Comparison of ENCODE assay signal across 29 mouse cellular contexts in genomic region chrX:126774846-126775245, GRCm38 (mm10). TPM values are rescaled to one million over a fixed set of nuclear protein-coding genes. Genes with fewer than 3 reads are reported as not detected.
DNase-seq lines count a peak whose midpoint lies in the region; ATAC-seq and TF ChIP-seq lines count a peak whose summit lies in the region.
"Not testable (repeated sequence)": the region's sequence is repeated elsewhere in the genome, so short reads cannot be mapped to it uniquely, and the experiment has no call there.
"Had no signal": no experiment of that assay in that cellular context is flagged by ENCODE, and none has a peak within 500 bp of the region (broad histone marks: within the 10 kb centered on the region; RNA-seq: fewer than 3 reads in every experiment).

No protein-coding gene starts in this region.

- H3K27me3 ChIP-seq in hindbrain, postnatal 0 days (ENCODE audit: insufficient read depth, low read length); midbrain, embryonic 11.5 days (ENCODE audit: control insufficient read depth, insufficient read depth, low read length): not testable (repeated sequence)

- not testable (repeated sequence) for TF ChIP-seq CTCF in brain, embryonic 14.5 days (IDR thresholded peaks at IDR 0.05; ENCODE audit: borderline replicate concordance, extremely low read depth, insufficient read depth, insufficient read length); hindbrain, postnatal 0 days (IDR thresholded peaks at IDR 0.05; ENCODE audit: low read depth)

- not testable (repeated sequence) for H3K9ac ChIP-seq in hindbrain, postnatal 0 days (replicated peaks; ENCODE audit: low read length); midbrain, embryonic 11.5 days (ENCODE audit: low read length)

- H3K36me3 ChIP-seq in hindbrain, postnatal 0 days (ENCODE audit: insufficient read depth, low read length); midbrain, embryonic 11.5 days (ENCODE audit: control insufficient read depth, insufficient read depth, low read length): not testable (repeated sequence)

- DNase-seq in 416B (ENCODE audit: low read depth) (peak; percentile 8), NIH3T3 (ENCODE audit: low read depth) (peak; percentile 82)
- peak; percentile 2 for DNase-seq in brain, embryonic 14.5 days (ENCODE audit: low read depth)
- peak; percentile 4 for DNase-seq in embryo, embryonic 11 days
- peak; percentile 1 for DNase-seq in hindbrain, postnatal 0 days (ENCODE audit: low spot score)
- DNase-seq in midbrain, embryonic 11.5 days (ENCODE audit: low spot score, missing footprints), result peak; percentile 91
- peak; percentile 0 for DNase-seq in naive thymus-derived CD4-positive, alpha-beta T cell, adult 2 months (ENCODE audit: low read depth)

- WGBS in hindbrain, postnatal 0 days, result 77% methylated on average over 5 of the region's 5 CpGs
- WGBS in midbrain, embryonic 11.5 days, result 87% methylated on average over 5 of the region's 5 CpGs

- not testable (repeated sequence) for ATAC-seq in hindbrain, postnatal 0 days; midbrain, embryonic 11.5 days (ENCODE audit: low FRiP score)

- TF ChIP-seq POLR2A in brain, embryonic 14.5 days (IDR thresholded peaks at IDR 0.05; ENCODE audit: borderline replicate concordance, extremely low read depth, insufficient read depth, insufficient read length, poor library complexity, severe bottlenecking), result not testable (repeated sequence)

- H3K4me1 ChIP-seq in hindbrain, postnatal 0 days (ENCODE audit: insufficient read depth, low read length); midbrain, embryonic 11.5 days (ENCODE audit: control insufficient read depth, insufficient read depth, low read length): not testable (repeated sequence)

- H3K27ac ChIP-seq in hindbrain, postnatal 0 days; midbrain, embryonic 11.5 days (ENCODE audit: low read depth, low read length): not testable (repeated sequence)

- not testable (repeated sequence) for H3K9me3 ChIP-seq in hindbrain, postnatal 0 days (ENCODE audit: low read length); midbrain, embryonic 11.5 days (ENCODE audit: control insufficient read depth, low read length)

- not testable (repeated sequence) for H3K4me2 ChIP-seq in hindbrain, postnatal 0 days (ENCODE audit: low read depth, low read length); midbrain, embryonic 11.5 days

- H3K4me3 ChIP-seq in hindbrain, postnatal 0 days (ENCODE audit: low read length); midbrain, embryonic 11.5 days (ENCODE audit: low read depth, low read length): not testable (repeated sequence)

RNA-seq across cellular contexts. Expression of gene 4932411N23Rik, which starts 40.8 kb away (rescaled TPM):
- not detected in 2 replicates for polyA plus RNA-seq in brain, embryonic 14.5 days (2012; rRNA removed)
- total RNA-seq in hindbrain, postnatal 0 days (2014; rRNA removed), result not detected in 2 replicates
- not detected in 2 replicates for polyA plus RNA-seq in hindbrain, postnatal 0 days (2015; fragmentation: Nextera tagmentation; extraction: Ambion mirVana)
- polyA plus RNA-seq in midbrain, embryonic 11.5 days (2014; fragmentation: Nextera tagmentation; extraction: Ambion mirVana), result not detected in 2 replicates
- total RNA-seq: adrenal gland, adult 2 months; adrenal gland, postnatal 14 days; adrenal gland, postnatal 4 days; G1E; gastrocnemius, adult 8-10 months; gastrocnemius, postnatal 25 days; heart, adult 2 months; heart, postnatal 14 days; heart, postnatal 4 days had no signal
- polyA plus RNA-seq: adrenal gland, adult 2 months; cortical plate, adult 2 months; embryonic facial prominence, embryonic 10.5 days; embryonic facial prominence, embryonic 13.5 days; erythroblast, embryonic 14.5 days; forebrain, embryonic 12.5 days; forebrain, embryonic 15.5 days; G1E; gonadal fat pad, adult 2 months; heart, adult 2 months; heart, embryonic 10.5 days; heart, embryonic 13.5 days; heart, embryonic 16.5 days; hindbrain, embryonic 12.5 days; hindbrain, embryonic 15.5 days; intestine, embryonic 15.5 days had no signal

Comparison
In these comparisons a context has a peak if more than half of its experiments do, and no peak if none do; other contexts are left out.
1. DNase-seq: peak in every context shown above with its lines; median percentile 91 in midbrain, embryonic 11.5 days; 82 in NIH3T3; 8 in 416B; 4 in embryo, embryonic 11 days; 2 in brain, embryonic 14.5 days; 1 in hindbrain, postnatal 0 days; 0 in naive thymus-derived CD4-positive, alpha-beta T cell, adult 2 months.